Mouse (Mus musculus): ENCODE data around the gene Hecw1. TPM values are rescaled to one million over a fixed set of nuclear protein-coding genes. Genes with fewer than 3 reads are reported as not detected.

Hecw1 gene
- total RNA-seq (2021) = under 1 TPM in 1 of 2 experiments, not detected in 1; 0.11 TPM
- long read RNA-seq, experiment 1 = 0 reads
- long read RNA-seq, experiment 2 = 0 reads

GRCm38 (mm10) chr13:14522906-14523269 lies at the start of gene Hecw1:
Gene Hecw1 (minus strand): TSS chr13:14523228.
- DNase-seq = no peak

GRCm38 (mm10) chr13:14561336-14561735 lies 38.3 kb upstream of the Hecw1 start:
- no peak for DNase-seq

- no peak for DNase-seq
Measured at GRCm38 (mm10) chr13:14552628-14553027, 29.6 kb upstream of the Hecw1 start.

- DNase-seq = no peak
Measured at GRCm38 (mm10) chr13:14542860-14543259, 19.8 kb upstream of the Hecw1 start.

GRCm38 (mm10) chr13:14522128-14522905 lies 711 bp downstream of the Hecw1 start:
- DNase-seq = no peak

GRCm38 (mm10) chr13:14521746-14522127 lies 1.3 kb downstream of the Hecw1 start:
- no peak for DNase-seq

GRCm38 (mm10) chr13:14519605-14520004 lies 3.4 kb downstream of the Hecw1 start:
- no peak for DNase-seq

- DNase-seq = no peak
Measured at GRCm38 (mm10) chr13:14517478-14517877, 5.5 kb downstream of the Hecw1 start.

GRCm38 (mm10) chr13:14515106-14515505 lies 7.9 kb downstream of the Hecw1 start:
- DNase-seq = no peak

GRCm38 (mm10) chr13:14513934-14514333 lies 9.1 kb downstream of the Hecw1 start:
- DNase-seq = no peak

GRCm38 (mm10) chr13:14506765-14507164 lies 16.3 kb downstream of the Hecw1 start:
- no peak for DNase-seq

- no peak for DNase-seq
Measured at GRCm38 (mm10) chr13:14500251-14500650, 22.8 kb downstream of the Hecw1 start.

- no peak for DNase-seq
Measured at GRCm38 (mm10) chr13:14498780-14499179, 24.2 kb downstream of the Hecw1 start.

GRCm38 (mm10) chr13:14496954-14497353 lies 26.1 kb downstream of the Hecw1 start:
- DNase-seq = no peak

GRCm38 (mm10) chr13:14487812-14488211 lies 35.2 kb downstream of the Hecw1 start:
- DNase-seq = no peak

- no peak for DNase-seq
Measured at GRCm38 (mm10) chr13:14471121-14471520, 51.9 kb downstream of the Hecw1 start.

- DNase-seq = no peak
Measured at GRCm38 (mm10) chr13:14467517-14467916, 55.5 kb downstream of the Hecw1 start.

GRCm38 (mm10) chr13:14461036-14461435 lies 62.0 kb downstream of the Hecw1 start:
- DNase-seq = no peak

- DNase-seq = no peak
Measured at GRCm38 (mm10) chr13:14457043-14457442, 66.0 kb downstream of the Hecw1 start.

- no peak for DNase-seq
Measured at GRCm38 (mm10) chr13:14439540-14439939, 83.5 kb downstream of the Hecw1 start.

- no peak for DNase-seq
Measured at GRCm38 (mm10) chr13:14428845-14429553, 94.0 kb downstream of the Hecw1 start.

GRCm38 (mm10) chr13:14424836-14425235 lies 98.2 kb downstream of the Hecw1 start:
- DNase-seq = no peak

GRCm38 (mm10) chr13:14413405-14413804 lies 109.6 kb downstream of the Hecw1 start:
- no peak for DNase-seq

GRCm38 (mm10) chr13:14374470-14374869 lies 148.6 kb downstream of the Hecw1 start:
- no peak for DNase-seq
